Mouse (Mus musculus) gastrocnemius, adult 2 months (tissue): ENCODE measurements at regions not wholly inside any gene's neighbourhood (a gene's known extent, or its start where the extent isn't known, plus 50 kb on each side); places are given as distances from the start of the nearest gene placed in this dataset.

Source experiments
- DNase-seq: peaks from one replicate; pipeline ENCODE4 v3.0.0; 2022
- H3K27ac ChIP-seq: fragments of 200-600 bp; 2 replicates; pipeline ENCODE4 v1.8.1; 2022; ENCODE audit warnings: mild to moderate bottlenecking
- H3K4me3 ChIP-seq: fragments of 200-600 bp; 2 replicates; pipeline ENCODE4 v1.8.1; 2022; ENCODE audit warnings: mild to moderate bottlenecking, moderate library complexity
- CTCF ChIP-seq: fragments of 200-600 bp; IDR thresholded peaks from 2 replicates; pipeline ENCODE4 v1.8.1; 2022; ENCODE audit warnings: antibody characterized with exemption, mild to moderate bottlenecking, moderate library complexity
- intact Hi-C: fragments of 180-260 bp; cut with DNase I; formaldehyde crosslinking; loops from one replicate; pipeline ENCODE4 v1.15.1; 2025

- Histone ChIP-seq H3K4me3 (0 out of 2 replicates have a peak overlapping the region, but pooled peaks have one; percentile 23), H3K27ac (no peak overlapping the region)
- intact Hi-C loops = no loop called here
- TF ChIP-seq CTCF = no peak
- peak; percentile 24 for DNase-seq
Observed at GRCm38 (mm10) chr2:51073040-51073594, 75.8 kb downstream of the Rnd3 start.

GRCm38 (mm10) chr2:51072346-51072885 lies 76.5 kb downstream of the Rnd3 start:
- no peak for DNase-seq
- TF ChIP-seq CTCF = no peak
- intact Hi-C loops = no loop called here
- H3K4me3 ChIP-seq = 0 out of 2 replicates have a peak overlapping the region, but pooled peaks have one; percentile 23
- no peak overlapping the region for H3K27ac ChIP-seq

- intact Hi-C loops = no loop called here
- Histone ChIP-seq H3K27ac (no peak overlapping the region), H3K4me3 (no peak overlapping the region)
- no peak for DNase-seq
- TF ChIP-seq CTCF = no peak
Observed at GRCm38 (mm10) chr2:51070902-51071301, 78.0 kb downstream of the Rnd3 start.

- no peak for DNase-seq
- intact Hi-C loops = no loop called here
Observed at GRCm38 (mm10) chr2:51066423-51066831, 82.5 kb downstream of the Rnd3 start.

GRCm38 (mm10) chr2:51065821-51066220 lies 83.1 kb downstream of the Rnd3 start:
- H3K4me3 ChIP-seq = no peak overlapping the region
- H3K27ac ChIP-seq = no peak overlapping the region
- no peak for DNase-seq
- intact Hi-C loops = no loop called here
- no peak for TF ChIP-seq CTCF

More at GRCm38 (mm10) chr2:51066423-51066831, 82.5 kb downstream of the Rnd3 start:
- Histone ChIP-seq H3K4me3 (no peak overlapping the region), H3K27ac (no peak overlapping the region)
- no peak for TF ChIP-seq CTCF

- Histone ChIP-seq H3K4me3 (no peak overlapping the region), H3K27ac (no peak overlapping the region)
- DNase-seq = no peak
- intact Hi-C loops = no loop called here
- no peak for TF ChIP-seq CTCF
Observed at GRCm38 (mm10) chr2:51064821-51065220, 84.1 kb downstream of the Rnd3 start.

GRCm38 (mm10) chr2:51062049-51062448 lies 86.9 kb downstream of the Rnd3 start:
- Histone ChIP-seq H3K4me3 (no peak overlapping the region), H3K27ac (no peak overlapping the region)
- no peak for TF ChIP-seq CTCF
- DNase-seq = no peak
- intact Hi-C loops = no loop called here

- no peak for DNase-seq
- Histone ChIP-seq H3K4me3 (no peak overlapping the region), H3K27ac (no peak overlapping the region)
- intact Hi-C loops = no loop called here
- no peak for TF ChIP-seq CTCF
Observed at GRCm38 (mm10) chr2:51058158-51058557, 90.8 kb downstream of the Rnd3 start.

GRCm38 (mm10) chr2:51056141-51056731 lies 92.7 kb downstream of the Rnd3 start:
- no peak overlapping the region for H3K27ac ChIP-seq
- intact Hi-C loops = no loop called here
- DNase-seq = peak; percentile 20
- H3K4me3 ChIP-seq = no peak overlapping the region
- no peak for TF ChIP-seq CTCF

GRCm38 (mm10) chr2:51055339-51055738 lies 93.6 kb downstream of the Rnd3 start:
- Histone ChIP-seq H3K4me3 (no peak overlapping the region), H3K27ac (no peak overlapping the region)
- no peak for TF ChIP-seq CTCF
- intact Hi-C loops = no loop called here
- DNase-seq = no peak

GRCm38 (mm10) chr2:51049834-51050170 lies 99.1 kb downstream of the Rnd3 start:
- no peak overlapping the region for H3K4me3 ChIP-seq
- no peak for DNase-seq
- no peak for TF ChIP-seq CTCF
- H3K27ac ChIP-seq = no peak overlapping the region
- intact Hi-C loops = no loop called here

GRCm38 (mm10) chr2:51049101-51049833 lies 99.6 kb downstream of the Rnd3 start:
- intact Hi-C loops = no loop called here
- no peak overlapping the region for H3K27ac ChIP-seq
- no peak for TF ChIP-seq CTCF
- no peak for DNase-seq
- no peak overlapping the region for H3K4me3 ChIP-seq

- H3K27ac ChIP-seq = no peak overlapping the region
- H3K4me3 ChIP-seq = no peak overlapping the region
- TF ChIP-seq CTCF = no peak
- no peak for DNase-seq
- intact Hi-C loops = no loop called here
Observed at GRCm38 (mm10) chr2:51047520-51047919, 101.4 kb downstream of the Rnd3 start.
